Mouse (Mus musculus): ENCODE data around the gene Filip1l.

Filip1l gene

DNA sequence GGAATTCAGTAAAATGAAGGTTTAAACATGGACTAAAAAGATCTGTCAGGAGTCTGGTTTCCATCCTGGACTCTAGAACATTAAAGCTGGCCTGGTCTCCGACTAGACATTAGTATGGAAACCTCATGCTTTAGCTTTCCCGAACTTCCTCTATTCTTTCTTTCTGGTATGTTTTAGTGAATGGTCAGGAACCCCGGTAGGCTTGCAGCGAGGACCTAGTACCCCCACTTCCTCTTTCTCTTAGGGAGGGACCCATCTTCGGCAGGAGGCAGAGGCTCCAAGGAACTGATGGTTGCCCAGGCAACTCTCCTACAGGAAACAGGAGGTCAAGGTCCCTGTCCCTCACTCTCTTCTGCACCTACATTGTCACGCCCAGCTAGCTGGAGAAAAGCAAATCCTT, 43.4 kb downstream of the Filip1l start:
- no peak for DNase-seq (ENCODE audit: low read depth, low spot score)

DNA sequence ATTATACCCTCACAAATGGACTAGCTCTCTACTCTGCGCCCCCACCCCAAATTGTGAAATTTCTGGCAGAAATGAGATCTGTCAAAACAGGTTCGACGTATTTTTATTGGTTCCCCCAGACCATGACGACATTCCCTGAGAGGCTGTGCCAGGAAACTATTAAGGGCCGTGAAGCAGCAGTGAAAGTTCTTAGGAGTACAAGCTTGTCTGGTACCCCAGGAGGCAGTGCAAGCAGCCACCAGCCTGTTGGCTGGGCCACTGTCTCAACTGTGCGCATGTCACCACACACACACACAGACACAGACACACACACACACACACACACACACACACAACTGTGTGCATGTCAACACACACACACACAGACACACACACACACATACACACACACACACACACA, 45.0 kb downstream of the Filip1l start:
- no peak for DNase-seq (ENCODE audit: low read depth, low spot score)

GRCm38 (mm10) chr16:57398387-57399214, 45.7 kb downstream of the Filip1l start:
- peak; percentile 85 for DNase-seq (ENCODE audit: low read depth, low spot score)

DNA sequence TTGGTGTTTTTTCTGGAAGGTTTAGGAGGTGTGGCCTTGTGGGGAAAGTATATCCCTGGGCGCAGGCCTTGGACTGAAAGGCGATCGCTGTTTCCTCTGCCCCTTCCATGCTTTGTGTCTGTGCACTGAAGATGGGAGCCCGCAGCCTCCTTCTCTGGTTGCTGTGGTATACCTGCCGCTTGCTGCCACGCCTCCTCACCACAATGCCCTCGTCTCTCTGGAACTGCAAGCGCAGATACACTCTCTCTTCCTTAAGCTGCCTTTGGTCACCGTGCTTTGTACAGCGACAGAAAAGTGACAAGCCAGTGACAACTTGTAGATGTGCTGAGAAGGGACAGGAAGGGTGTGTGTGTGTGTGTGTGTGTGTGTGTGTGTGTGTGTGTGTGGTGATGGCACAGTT, 46.7 kb downstream of the Filip1l start:
- DNase-seq (ENCODE audit: low read depth, low spot score) = peak; percentile 44

DNA sequence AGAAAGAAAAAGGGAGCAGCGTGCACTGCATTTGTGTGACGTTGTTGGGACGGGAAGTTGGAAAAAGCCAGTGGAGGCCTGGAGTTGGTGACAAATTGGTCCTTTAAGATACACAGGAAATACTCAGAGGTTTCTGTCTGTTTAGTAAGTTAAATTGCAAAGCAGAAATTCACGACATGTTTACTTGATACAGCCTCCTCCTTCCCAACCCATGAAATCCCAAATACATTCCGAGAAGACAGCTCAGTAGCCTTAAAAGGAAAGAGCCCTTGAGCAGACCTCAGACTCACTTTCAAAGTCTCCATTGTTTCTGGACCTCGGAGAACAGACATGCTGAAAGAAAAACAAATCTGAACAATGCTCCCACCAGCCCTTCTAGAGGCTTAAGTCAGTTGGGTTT, 48.8 kb downstream of the Filip1l start:
- DNase-seq (ENCODE audit: low read depth, low spot score) = no peak

GRCm38 (mm10) chr16:57402910-57403309, 50.0 kb downstream of the Filip1l start:
- peak; percentile 78 for DNase-seq (ENCODE audit: low read depth, low spot score)

DNA sequence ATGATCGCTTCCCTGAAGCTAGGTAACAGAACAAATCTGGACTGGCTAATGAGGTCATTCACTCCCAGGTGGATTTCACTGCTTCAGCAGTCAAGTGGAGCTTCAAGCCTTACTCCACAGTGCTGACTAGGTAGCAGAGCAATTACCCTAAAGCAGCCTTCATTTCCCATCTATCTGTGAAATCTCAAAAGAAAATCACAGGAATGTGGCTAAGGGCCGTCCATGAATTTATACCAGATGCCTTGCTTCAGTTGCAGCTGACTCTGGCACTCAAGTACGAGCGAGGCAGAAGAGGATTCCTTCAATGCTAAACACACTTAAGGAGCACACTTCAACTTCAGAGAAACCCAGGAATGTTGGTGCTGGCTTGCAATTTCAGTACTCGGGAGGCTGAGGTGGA, 50.9 kb downstream of the Filip1l start:
- no peak for DNase-seq (ENCODE audit: low read depth, low spot score)

- no peak for DNase-seq (ENCODE audit: low read depth, low spot score)
Observed at GRCm38 (mm10) chr16:57412766-57413165, 59.9 kb downstream of the Filip1l start.

DNA sequence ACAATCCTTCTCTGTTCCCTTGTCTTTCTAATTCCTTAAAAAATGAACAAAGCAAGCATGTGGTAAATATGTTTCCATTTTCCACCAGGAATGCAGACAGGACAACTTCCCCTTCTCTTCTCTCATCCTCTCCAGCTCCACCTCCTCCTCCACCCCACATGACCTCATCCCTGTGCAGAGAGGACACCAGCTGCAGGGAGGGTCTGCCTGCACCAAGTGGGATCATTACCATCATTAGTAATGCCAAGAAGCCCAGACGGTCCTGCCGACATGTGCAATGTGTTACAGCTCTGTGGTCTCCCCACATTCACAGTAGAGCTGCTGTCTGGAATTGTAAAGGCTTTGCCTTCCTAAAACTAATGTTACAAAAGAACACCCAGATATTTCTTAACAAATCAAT, 63.2 kb downstream of the Filip1l start:
- DNase-seq (ENCODE audit: low read depth, low spot score) = no peak

DNA sequence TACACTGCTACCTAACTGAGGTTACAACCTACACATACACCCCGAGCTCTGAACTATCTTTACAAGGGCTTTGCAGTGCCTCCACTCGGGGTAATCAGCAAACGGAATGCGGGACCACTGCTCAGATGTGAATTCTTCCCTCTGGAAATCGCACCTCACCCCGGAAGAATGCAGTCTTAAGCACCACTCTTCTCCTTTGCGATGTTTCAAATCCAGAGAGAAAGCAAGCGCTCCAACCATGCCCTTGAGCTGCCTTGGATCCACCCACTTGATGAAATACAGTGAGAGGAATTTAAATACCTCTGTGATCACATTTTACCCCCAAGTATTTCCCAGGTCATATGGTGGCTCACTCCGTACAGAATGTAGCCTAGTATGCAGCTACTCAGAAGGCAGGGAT, 64.1 kb downstream of the Filip1l start:
- DNase-seq (ENCODE audit: low read depth, low spot score) = no peak

DNA sequence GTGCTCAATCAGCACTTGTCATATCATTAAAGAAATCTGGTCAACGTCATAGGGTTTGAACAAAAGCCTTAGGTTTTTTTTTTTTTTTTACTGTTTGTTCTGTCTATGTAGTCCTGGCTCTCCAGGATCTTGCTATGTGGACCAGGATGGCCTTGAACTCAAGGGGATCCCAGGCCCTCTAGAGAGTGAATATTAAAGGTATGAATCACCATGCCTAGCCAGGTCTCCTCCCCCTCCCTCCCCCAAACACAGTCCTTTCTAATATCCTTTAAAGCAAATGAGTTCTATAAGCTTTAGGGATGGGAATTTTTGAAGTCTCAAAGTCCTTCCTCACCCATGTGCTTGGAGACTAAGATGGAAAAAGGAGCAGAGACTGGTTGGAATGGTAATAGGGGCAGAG, 65.1 kb downstream of the Filip1l start:
- DNase-seq (ENCODE audit: low read depth, low spot score) = no peak

DNA sequence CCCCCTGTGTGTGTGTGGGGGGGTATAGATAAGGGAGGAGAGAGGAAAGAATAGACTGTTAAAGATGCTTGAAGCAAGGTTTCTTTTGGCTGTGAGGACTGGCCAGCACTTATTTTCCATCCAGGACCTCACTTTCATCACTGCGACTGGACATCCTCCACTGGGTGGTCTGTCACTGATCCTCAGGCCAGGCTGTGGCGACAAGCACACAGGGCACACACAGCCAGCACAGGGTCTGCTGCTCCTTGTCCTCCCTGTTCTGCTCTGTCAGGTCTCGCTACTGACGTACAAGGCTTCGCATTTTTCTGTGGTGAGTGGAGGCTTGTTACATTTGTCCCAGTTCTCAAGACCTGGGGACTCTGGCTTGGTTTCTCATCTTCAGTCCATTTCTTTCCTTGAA, 66.4 kb downstream of the Filip1l start:
- no peak for DNase-seq (ENCODE audit: low read depth, low spot score)

- DNase-seq (ENCODE audit: low read depth, low spot score) = no peak
Observed at GRCm38 (mm10) chr16:57419881-57420280, 67.0 kb downstream of the Filip1l start.

- DNase-seq (ENCODE audit: low read depth, low spot score) = no peak
Observed at GRCm38 (mm10) chr16:57420773-57421556, 68.1 kb downstream of the Filip1l start.

- peak; percentile 55 for DNase-seq (ENCODE audit: low read depth, low spot score)
Observed at GRCm38 (mm10) chr16:57421680-57422417, 69.0 kb downstream of the Filip1l start.

DNA sequence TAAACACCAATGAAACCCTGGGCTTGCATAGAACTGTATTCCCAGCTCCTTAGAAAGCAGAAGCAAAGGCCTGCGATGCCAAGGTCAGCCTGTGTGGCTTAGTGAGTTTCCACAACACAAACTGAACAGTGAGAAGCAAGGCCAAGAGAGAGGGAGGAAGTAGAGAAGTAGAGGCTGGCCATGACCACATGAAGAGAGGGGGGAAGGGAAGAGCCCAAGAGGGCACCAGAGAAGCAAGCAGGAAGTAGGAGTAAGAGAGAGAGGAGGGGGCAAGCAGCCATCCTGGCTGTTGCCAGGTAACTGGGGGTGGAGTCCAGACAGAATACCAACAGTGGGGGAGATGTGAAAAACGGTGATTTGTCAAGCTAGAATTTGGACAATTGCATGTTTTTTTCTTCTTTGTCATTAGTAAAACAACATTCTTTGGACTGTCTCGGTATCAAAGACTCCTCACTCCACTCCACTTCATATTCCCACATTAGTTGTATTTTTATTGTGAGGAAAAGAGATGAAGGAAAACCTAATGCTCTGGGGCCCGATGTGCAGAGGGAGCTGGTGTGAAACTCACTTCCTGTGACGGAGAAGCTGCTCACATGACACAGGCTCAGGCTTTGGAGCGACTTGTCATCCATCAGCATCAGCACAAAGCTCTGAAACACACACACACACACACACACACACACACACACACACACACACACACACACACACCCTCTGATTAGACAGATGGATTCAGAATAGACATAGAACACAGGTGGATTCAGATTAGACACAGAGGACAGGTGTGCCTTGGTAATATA, 70.3 kb downstream of the Filip1l start:
- DNase-seq (ENCODE audit: low read depth, low spot score) = peak; percentile 83

DNA sequence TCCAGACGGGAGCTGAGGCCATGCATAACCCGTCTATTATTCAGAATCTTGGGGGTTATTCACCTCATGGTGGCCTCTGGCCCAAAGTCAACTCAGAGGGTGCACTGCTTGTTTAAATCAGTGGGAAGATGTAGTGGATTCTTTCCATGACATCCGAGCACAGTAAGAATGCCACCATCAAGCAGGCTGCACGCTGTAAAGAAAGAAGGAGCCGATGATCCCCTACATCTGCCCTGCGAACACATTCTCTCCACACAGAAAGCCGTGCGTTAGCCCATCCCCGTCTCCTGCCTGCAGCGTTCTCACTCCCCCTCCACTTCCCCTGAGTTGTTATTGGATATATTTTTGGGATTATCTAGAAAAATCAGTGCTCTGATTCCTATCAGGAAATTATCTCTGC, 73.8 kb downstream of the Filip1l start:
- no peak for DNase-seq (ENCODE audit: low read depth, low spot score)

DNA sequence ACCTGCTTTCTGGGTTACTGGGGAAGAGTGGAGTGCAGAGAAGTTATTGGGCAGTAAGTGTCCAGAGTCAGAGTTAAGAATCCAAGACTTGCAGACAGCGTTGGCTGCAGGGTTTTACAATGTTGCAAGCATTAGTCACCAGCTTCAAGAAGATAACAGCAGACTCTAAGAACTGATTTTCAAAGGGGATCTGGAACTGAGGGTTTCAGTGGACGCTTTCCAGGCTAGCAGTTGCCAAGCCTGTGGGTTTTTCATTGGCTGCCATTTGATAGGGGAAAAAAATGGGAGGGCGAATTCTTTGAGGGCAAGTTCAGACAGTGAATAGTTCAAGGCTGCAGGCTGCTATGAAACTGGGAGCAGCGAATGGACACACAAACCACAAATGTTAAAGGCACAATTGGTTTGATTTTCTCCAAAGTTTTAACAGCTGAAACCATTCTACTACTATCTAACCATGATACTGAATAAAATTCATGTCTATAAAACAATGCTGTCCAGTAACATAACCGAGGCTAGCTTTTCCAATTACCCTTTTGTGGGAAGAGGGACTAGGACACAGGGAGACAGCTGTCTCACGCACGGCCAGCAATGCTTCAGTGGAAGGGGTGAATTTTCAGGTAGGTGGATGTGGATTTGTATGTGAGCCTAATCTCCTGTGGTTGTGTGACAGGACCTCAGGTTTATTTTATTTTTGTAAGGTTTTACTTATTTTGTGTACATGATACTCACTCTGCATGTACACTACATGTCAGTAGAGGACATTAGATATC, 74.8 kb downstream of the Filip1l start:
- no peak for DNase-seq (ENCODE audit: low read depth, low spot score)

GRCm38 (mm10) chr16:57428977-57429376, 76.1 kb downstream of the Filip1l start:
- DNase-seq (ENCODE audit: low read depth, low spot score) = no peak

GRCm38 (mm10) chr16:57431294-57431693, 78.4 kb downstream of the Filip1l start:
- DNase-seq (ENCODE audit: low read depth, low spot score) = peak; percentile 20

DNA sequence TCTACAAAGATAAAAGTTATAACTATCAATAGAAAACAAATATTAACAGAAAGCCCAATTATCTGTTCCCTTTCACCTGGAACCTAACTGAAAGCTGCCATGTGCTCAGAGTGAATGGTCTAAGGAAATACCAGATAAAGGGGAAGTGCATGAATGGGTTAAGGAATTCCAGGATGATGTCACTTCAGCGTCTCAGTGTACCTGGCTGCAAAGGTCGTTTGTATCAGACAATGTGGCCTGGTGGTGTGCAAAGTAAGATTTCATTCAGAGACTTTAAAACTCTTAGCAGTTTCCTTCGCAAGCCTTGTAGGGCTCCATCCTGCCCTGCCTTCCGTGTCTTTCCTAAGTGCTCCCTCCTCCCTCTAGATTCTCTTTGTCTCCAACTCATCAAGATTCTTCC, 80.3 kb downstream of the Filip1l start:
- DNase-seq (ENCODE audit: low read depth, low spot score) = no peak

All from CD4-positive, CD25-positive, alpha-beta regulatory T cell, adult 2 months (primary cell).